Mouse (Mus musculus) neural tube, embryonic 12.5 days (tissue): ENCODE data around the gene Oprm1. TPM values are rescaled to one million over a fixed set of nuclear protein-coding genes. Genes with fewer than 3 reads are reported as not detected.
"Not testable (repeated sequence)": the region's sequence is repeated elsewhere in the genome, so short reads cannot be mapped to it uniquely, and the experiment has no call there.

Experiments used
- ATAC-seq: fragments of 200-750 bp; cut with Nextera tagmentation; 2 replicates; pipeline ENCODE4 v1.8.0; 2017; ENCODE audit warnings: low read depth, mild to moderate bottlenecking, moderate TSS enrichment, moderate library complexity; ENCODE audit not compliant: low FRiP score
- H3K27ac ChIP-seq: fragments of 300-500 bp; sonication (generic); 2 replicates; pipeline ENCODE4 v1.5.1; 2016
- H3K27me3 ChIP-seq: fragments of 300-500 bp; sonication (generic); replicated peaks from 2 replicates; pipeline ENCODE4 v1.6.1; 2016; ENCODE audit warnings: mild to moderate bottlenecking
- H3K36me3 ChIP-seq: fragments of 300-500 bp; sonication (generic); 2 replicates; pipeline ENCODE4 v1.6.1; 2016; ENCODE audit warnings: mild to moderate bottlenecking
- H3K4me1 ChIP-seq: fragments of 300-500 bp; sonication (generic); 2 replicates; pipeline ENCODE4 v1.6.1; 2016
- H3K4me2 ChIP-seq: fragments of 300-500 bp; sonication (generic); replicated peaks from 2 replicates; pipeline ENCODE4 v1.6.1; 2016; ENCODE audit warnings: mild to moderate bottlenecking
- H3K4me3 ChIP-seq: fragments of 300-500 bp; sonication (generic); 2 replicates; pipeline ENCODE4 v1.5.1; 2016
- H3K9ac ChIP-seq: fragments of 300-500 bp; sonication (generic); 2 replicates; pipeline ENCODE4 v1.6.1; 2016; ENCODE audit warnings: mild to moderate bottlenecking
- H3K9me3 ChIP-seq: fragments of 300-500 bp; sonication (generic); 2 replicates; pipeline ENCODE4 v1.6.1; 2016; ENCODE audit warnings: mild to moderate bottlenecking
- WGBS: fragments of 180-500 bp; shearing (Covaris S2); methylation state at CpG from one replicate; pipeline ENCODE4 v1.1.7; 2016; 5-methylcytosine and 5-hydroxymethylcytosine counted together
- polyA plus RNA-seq: library from polyadenylated mRNA; unstranded; fragments of >200 nt; fragmentation: Nextera tagmentation; extraction: Ambion mirVana; gene quantifications from 2 replicates; pipeline ENCODE4 v1.2.1, GENCODE M21; 2016

The Oprm1 gene
- polyA plus RNA-seq, 1 experiment from 2014 or later: 0.61 TPM

GRCm38 (mm10) chr10:6987399-6988098, 229.2 kb downstream of the Oprm1 start:
- no peak for ATAC-seq
- Histone ChIP-seq H3K4me3 (no peak overlapping the region), H3K36me3 (no peaks in the 10 kb centered on the region)

GRCm38 (mm10) chr10:6988555-6988954, 230.2 kb downstream of the Oprm1 start:
- no peak for ATAC-seq
- 83% methylated on average over 1 of the region's 1 CpGs for WGBS

More at GRCm38 (mm10) chr10:6987399-6988098, 229.2 kb downstream of the Oprm1 start:
- 73% methylated on average over 4 of the region's 4 CpGs for WGBS
- Histone ChIP-seq H3K27ac (no peak overlapping the region), H3K9ac (no peak overlapping the region), H3K9me3 (no peaks in the 10 kb centered on the region), H3K27me3 (no peaks in the 10 kb centered on the region), H3K4me2 (no peak overlapping the region), H3K4me1 (no peaks in the 10 kb centered on the region)

DNA sequence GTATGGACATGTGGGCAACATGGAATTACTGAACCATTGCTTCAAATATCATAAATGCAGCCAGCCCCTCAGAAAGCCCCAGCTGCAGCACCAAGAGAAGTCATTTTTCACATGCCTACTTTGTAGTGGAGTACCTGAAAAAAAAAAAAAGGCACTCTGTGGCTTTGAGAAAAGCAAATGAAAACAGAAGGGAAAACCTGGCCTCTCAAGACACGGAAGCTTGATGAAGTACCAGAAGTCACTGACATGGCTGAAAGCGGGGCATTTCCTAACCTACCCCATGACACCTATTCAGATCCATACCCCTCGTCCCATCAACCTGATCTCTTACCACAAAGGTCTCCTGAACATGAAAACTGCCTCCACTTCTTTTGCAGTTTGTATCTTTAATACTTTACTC, 238.6 kb downstream of the Oprm1 start:
- 83% methylated on average over 3 of the region's 3 CpGs for WGBS
- H3K4me3 ChIP-seq: no peak overlapping the region
- H3K4me2 ChIP-seq: no peak overlapping the region
- ATAC-seq: no peak
- no peaks in the 10 kb centered on the region for H3K36me3 ChIP-seq
- no peak overlapping the region for H3K27ac ChIP-seq
- no peak overlapping the region for H3K9ac ChIP-seq
- no peaks in the 10 kb centered on the region for H3K9me3 ChIP-seq
- no peaks in the 10 kb centered on the region for H3K27me3 ChIP-seq
- no peaks in the 10 kb centered on the region for H3K4me1 ChIP-seq

More at GRCm38 (mm10) chr10:6988555-6988954, 230.2 kb downstream of the Oprm1 start:
- no peak overlapping the region for H3K9ac ChIP-seq
- no peaks in the 10 kb centered on the region for H3K27me3 ChIP-seq
- no peak overlapping the region for H3K27ac ChIP-seq
- no peaks in the 10 kb centered on the region for H3K4me1 ChIP-seq
- H3K36me3 ChIP-seq: no peaks in the 10 kb centered on the region
- H3K4me2 ChIP-seq: no peak overlapping the region
- H3K9me3 ChIP-seq: no peaks in the 10 kb centered on the region
- no peak overlapping the region for H3K4me3 ChIP-seq

- Histone ChIP-seq H3K27me3 (no peaks in the 10 kb centered on the region), H3K36me3 (no peaks in the 10 kb centered on the region), H3K4me1 (no peaks in the 10 kb centered on the region), H3K4me2 (no peak overlapping the region), H3K27ac (no peak overlapping the region), H3K4me3 (no peak overlapping the region), H3K9ac (no peak overlapping the region), H3K9me3 (no peaks in the 10 kb centered on the region)
- 90% methylated on average over 4 of the region's 4 CpGs for WGBS
- ATAC-seq: no peak
These were observed 240.4 kb downstream of the Oprm1 start for GRCm38 (mm10) chr10:6998576-6999250.

DNA sequence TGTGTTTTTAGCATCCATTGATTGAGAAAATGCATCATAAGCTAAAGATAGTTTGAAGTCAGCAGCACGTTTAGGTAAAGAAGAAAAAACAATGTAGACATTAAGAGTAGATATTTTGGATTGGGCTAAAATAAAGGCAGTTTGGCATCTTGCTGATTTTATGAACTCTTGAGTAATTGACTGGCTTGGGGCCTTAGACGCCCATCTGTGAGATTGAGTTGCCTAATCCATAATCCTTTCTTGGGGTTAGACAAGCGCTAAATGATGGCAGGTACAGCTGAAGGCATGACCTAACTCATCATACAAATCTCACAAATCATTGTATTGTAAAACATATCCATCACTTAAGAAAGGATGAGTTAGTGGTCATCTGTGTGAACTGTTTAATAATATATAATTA, 241.0 kb downstream of the Oprm1 start:
- no peak for ATAC-seq
- H3K9me3 ChIP-seq: no peaks in the 10 kb centered on the region
- H3K4me1 ChIP-seq: no peaks in the 10 kb centered on the region
- H3K27ac ChIP-seq: no peak overlapping the region
- H3K4me2 ChIP-seq: no peak overlapping the region
- no peaks in the 10 kb centered on the region for H3K27me3 ChIP-seq
- H3K36me3 ChIP-seq: no peaks in the 10 kb centered on the region
- WGBS: 76% methylated on average over 3 of the region's 3 CpGs
- no peak overlapping the region for H3K4me3 ChIP-seq
- H3K9ac ChIP-seq: no peak overlapping the region

DNA sequence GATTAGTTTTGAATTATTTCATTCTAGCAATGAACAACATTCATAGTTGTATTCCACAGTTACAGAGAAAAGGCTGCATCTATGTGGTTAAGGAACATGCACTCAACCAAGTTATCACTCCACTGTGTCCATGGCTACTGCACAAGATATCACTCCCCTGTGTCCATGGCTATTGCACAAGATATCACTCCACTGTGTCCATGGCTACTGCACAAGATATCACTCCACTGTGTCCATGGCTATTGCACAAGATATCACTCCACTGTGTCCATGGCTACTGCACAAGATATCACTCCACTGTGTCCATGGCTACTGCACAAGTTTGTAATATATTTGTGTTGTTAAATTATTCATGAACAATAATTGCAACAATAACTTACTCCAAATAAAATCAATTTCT, 245.6 kb downstream of the Oprm1 start:
- ATAC-seq, H3K9ac ChIP-seq, H3K4me1 ChIP-seq, H3K36me3 ChIP-seq, H3K9me3 ChIP-seq, H3K4me3 ChIP-seq, H3K27me3 ChIP-seq, H3K4me2 ChIP-seq, H3K27ac ChIP-seq: not testable (repeated sequence)

DNA sequence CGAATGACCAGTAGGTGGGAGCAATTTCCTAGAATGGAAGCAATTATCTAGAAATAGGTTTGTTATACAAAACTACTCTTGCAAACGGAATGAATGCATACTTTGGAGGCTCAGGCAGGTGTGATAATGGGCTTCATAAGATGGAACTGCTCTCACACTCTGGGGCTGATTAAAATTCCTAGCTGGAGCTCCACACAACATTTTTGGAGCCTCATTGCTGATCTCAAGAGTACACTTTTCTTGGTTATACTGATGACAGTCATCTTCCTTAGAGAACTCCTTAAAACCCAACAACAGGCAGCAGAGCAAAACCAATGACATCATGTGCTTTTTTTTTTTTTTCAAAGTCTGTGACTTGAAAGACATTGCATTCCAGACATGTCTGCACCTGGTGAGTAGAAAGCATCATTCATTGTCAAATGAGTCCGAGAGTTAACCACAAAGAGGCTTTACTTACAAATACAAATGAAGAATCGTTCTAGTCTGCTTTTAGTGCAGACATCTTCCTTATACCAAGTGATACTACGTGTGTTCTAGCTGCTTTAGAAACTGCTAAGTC, 246.8 kb downstream of the Oprm1 start:
- Histone ChIP-seq H3K4me3 (no peak overlapping the region), H3K36me3 (no peaks in the 10 kb centered on the region), H3K9me3 (no peaks in the 10 kb centered on the region), H3K27ac (no peak overlapping the region), H3K27me3 (no peaks in the 10 kb centered on the region), H3K4me1 (no peaks in the 10 kb centered on the region), H3K4me2 (no peak overlapping the region), H3K9ac (no peak overlapping the region)
- no peak for ATAC-seq
- WGBS: 63% methylated on average over 5 of the region's 5 CpGs

DNA sequence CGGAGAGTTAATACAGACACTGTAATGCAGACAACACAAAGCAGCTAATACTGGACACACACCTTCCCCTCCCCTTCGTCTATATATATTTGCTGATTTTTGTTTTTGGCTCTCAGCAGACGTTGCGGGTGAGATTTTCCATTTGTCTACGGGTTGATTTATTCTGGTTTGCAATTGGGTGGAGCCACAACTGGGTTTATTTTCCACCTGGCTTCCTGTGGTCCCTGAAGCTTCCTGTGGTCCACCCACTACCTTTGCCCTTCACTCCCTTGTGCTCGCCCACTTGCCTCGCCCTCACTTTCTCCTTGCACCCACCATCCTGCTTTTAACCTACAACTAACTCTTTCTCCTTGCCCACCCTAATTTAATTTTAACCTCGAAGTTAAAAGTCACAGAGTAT, 252.2 kb downstream of the Oprm1 start:
- no peak overlapping the region for H3K4me3 ChIP-seq
- no peak overlapping the region for H3K9ac ChIP-seq
- no peaks in the 10 kb centered on the region for H3K9me3 ChIP-seq
- H3K36me3 ChIP-seq: no peaks in the 10 kb centered on the region
- no peak overlapping the region for H3K27ac ChIP-seq
- no peak overlapping the region for H3K4me2 ChIP-seq
- no peaks in the 10 kb centered on the region for H3K4me1 ChIP-seq
- no peak for ATAC-seq
- WGBS: 85% methylated on average over 8 of the region's 8 CpGs
- no peaks in the 10 kb centered on the region for H3K27me3 ChIP-seq

DNA sequence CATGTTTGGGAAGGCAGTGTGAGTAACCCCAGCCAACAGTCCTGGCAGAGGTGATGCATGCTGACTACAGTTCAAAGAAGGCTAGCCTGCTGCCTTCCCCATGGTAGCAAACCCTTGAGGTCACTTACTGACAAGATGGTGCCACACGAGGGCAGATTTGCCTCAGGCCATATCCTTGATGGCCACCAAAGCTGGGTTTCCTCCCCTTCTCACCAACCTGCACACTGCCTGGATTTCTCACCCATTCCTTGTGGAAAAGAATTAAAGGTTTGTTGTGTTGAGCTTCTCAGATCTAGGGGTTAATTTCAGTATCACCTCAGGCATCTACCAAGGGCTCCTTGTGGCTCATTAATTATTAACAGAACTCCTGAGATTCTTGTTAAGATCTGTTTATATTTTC, 256.9 kb downstream of the Oprm1 start:
- Histone ChIP-seq H3K4me1 (no peaks in the 10 kb centered on the region), H3K36me3 (no peaks in the 10 kb centered on the region), H3K27ac (no peak overlapping the region), H3K9me3 (no peaks in the 10 kb centered on the region), H3K27me3 (no peaks in the 10 kb centered on the region), H3K4me3 (no peak overlapping the region), H3K9ac (no peak overlapping the region), H3K4me2 (no peak overlapping the region)
- ATAC-seq: no peak
- 68% methylated on average over 1 of the region's 1 CpGs for WGBS

DNA sequence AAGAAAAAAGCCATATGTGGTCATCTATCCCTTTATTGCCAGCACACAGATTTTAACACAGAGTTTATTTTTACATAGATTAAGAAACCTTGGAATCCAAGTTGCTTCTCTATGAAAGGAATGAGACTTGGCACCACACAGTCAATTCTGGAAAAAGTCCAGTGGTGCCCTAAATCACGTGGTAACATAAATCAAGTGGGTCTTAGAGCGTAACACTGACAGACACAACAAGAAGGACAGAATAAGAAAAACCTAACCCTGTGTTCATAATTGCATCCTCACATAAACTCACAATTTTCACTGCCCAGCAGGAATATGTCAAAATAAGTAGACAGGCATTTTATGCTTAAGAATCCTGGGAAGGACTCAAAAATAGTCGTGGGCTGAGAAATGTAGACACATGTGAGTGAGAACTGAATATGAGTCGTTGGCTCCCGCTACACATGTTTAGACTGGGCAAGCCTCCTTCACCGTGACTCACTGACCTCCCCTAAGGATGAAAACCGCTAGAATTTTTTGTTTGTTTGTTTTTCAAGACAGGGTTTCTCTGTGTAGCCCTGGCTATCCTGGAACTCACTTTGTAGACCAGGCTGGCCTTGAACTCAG, 261.6 kb downstream of the Oprm1 start:
- Histone ChIP-seq H3K4me2 (no peak overlapping the region), H3K9me3 (no peaks in the 10 kb centered on the region), H3K9ac (no peak overlapping the region), H3K36me3 (no peaks in the 10 kb centered on the region), H3K27ac (no peak overlapping the region), H3K4me3 (no peak overlapping the region), H3K4me1 (no peaks in the 10 kb centered on the region), H3K27me3 (no peaks in the 10 kb centered on the region)
- 83% methylated on average over 7 of the region's 7 CpGs for WGBS
- ATAC-seq: no peak

GRCm38 (mm10) chr10:7020551-7020950, 262.2 kb downstream of the Oprm1 start:
- H3K27me3 ChIP-seq: no peaks in the 10 kb centered on the region

GRCm38 (mm10) chr10:7025028-7025427, 266.7 kb downstream of the Oprm1 start:
- Histone ChIP-seq H3K4me3 (no peak overlapping the region), H3K27me3 (no peaks in the 10 kb centered on the region), H3K9ac (no peak overlapping the region), H3K4me1 (no peaks in the 10 kb centered on the region), H3K36me3 (no peaks in the 10 kb centered on the region), H3K9me3 (no peaks in the 10 kb centered on the region), H3K27ac (no peak overlapping the region), H3K4me2 (no peak overlapping the region)
- ATAC-seq: no peak
- WGBS: 69% methylated on average over 1 of the region's 1 CpGs

More at GRCm38 (mm10) chr10:7020551-7020950, 262.2 kb downstream of the Oprm1 start:
- Histone ChIP-seq H3K4me3 (no peak overlapping the region), H3K36me3 (no peaks in the 10 kb centered on the region), H3K27ac (no peak overlapping the region), H3K9ac (no peak overlapping the region), H3K9me3 (no peaks in the 10 kb centered on the region), H3K4me2 (no peak overlapping the region), H3K4me1 (no peaks in the 10 kb centered on the region)
- 91% methylated on average over 9 of the region's 9 CpGs for WGBS
- ATAC-seq: no peak
